Mouse (Mus musculus): Measurements from ENCODE around the gene Tmigd1. TPM values are rescaled to one million over a fixed set of nuclear protein-coding genes. Genes with fewer than 3 reads are reported as not detected.

Tmigd1 gene
- total RNA-seq (2014; rRNA removed), result not detected in 2 replicates
- polyA plus RNA-seq (2015; fragmentation: Nextera tagmentation; extraction: Ambion mirVana), result 0.13 TPM in 1 of 2 replicates, not detected in the other

DNA sequence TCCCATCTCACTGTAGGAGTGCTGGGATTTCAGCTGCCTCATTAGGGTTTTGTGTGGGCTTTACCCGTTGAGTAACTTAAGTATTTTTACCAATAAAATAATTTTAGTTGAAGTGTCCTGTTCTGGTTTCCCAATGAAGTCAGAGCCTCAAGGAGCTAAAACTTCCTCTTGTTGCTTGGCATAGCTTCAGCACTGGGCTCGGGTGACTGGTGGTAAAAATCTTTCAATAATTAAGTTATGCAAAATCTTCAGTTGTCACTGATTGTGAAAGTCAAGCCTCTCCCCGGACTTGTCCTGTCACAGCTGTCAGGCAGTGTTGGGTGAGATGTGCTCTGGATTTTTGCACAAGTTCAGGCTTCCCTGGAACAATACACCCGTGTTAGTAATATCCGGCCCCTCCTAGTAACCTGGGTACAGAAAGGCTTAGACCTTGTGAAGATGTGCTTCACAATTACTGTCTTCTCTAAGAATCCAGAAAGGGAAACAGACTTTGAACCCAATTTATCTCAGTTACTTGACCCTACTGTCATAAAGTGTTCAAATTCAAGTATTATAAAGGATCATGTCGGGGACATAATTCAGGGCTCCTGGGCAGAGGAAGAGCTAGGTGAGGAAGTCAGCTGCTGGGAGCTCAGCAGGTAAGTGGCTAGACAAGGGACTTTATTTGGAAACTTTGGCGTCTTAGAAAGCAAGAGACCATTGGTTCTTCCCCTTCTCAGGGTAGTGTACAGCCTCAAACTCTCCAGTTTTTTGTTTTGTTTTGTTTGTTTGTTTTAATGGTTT lies at the start of gene Tmigd1:
Gene Tmigd1, plus strand, starts transcription at position 581 of the 783 bp plus-strand sequence.
- ATAC-seq (no peak), DNase-seq (no peak)
- H3K4me1 ChIP-seq (ENCODE audit: insufficient read depth), result no peaks in the 10 kb centered on the region
- no peaks in the 10 kb centered on the region for H3K36me3 ChIP-seq (ENCODE audit: insufficient read depth)
- TF ChIP-seq CTCF (IDR thresholded peaks at IDR 0.05; ENCODE audit: low read depth), result no peak
- no peak within 1 kb of the TSS for H3K4me3 ChIP-seq (ENCODE audit: low read depth, low read length)
- no peaks in the 10 kb centered on the region for H3K27me3 ChIP-seq (ENCODE audit: insufficient read depth, low read length)
- WGBS, result 77% methylated on average over 7 of the region's 7 CpGs
- no peak within 1 kb of the TSS for H3K27ac ChIP-seq (ENCODE audit: low read depth, low read length)
- no peak within 1 kb of the TSS for H3K9ac ChIP-seq
- H3K9me3 ChIP-seq (ENCODE audit: low read length), result no peaks in the 10 kb centered on the region
- no peak within 1 kb of the TSS for H3K4me2 ChIP-seq (ENCODE audit: low read depth)

DNA sequence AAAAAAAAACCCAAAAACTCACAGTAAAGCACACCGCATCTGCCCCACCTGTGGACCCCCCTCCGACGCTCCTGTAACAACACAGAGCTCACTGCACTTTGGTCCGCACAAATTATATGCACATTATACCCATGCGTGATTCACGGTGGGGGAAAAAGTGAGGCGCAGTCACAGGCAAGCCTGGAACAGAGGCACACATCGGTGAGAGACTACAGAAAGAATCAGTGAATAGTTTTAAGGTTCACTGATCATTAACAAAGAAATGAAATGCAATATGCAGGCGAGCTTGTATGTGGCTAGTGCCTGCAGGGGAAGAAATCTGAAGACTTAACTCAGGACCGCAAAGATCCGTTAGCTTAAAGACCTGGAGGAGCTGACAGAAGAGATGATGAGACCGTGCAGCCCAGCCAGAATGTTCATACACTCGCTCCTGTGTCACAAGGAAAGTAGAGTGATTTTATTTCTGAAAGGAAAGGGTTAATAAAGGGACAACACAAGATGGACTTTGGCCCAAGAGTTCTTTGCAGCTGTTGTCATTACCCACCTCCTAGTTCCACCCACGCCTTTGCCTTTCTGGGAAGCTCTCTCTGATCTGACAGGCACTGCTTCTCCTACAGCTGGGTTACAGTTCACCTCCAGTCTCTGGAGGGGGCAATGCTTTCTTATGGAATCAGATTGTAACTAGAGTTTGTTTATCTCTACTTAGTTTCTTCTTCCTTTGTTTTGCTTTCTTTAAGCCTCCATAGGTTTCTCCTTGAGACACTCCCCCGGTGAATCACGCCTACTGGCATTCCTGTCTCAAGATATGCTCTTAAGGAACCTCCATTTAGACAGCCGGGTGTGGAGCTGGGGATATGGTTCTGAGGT lies 47.3 kb upstream of the Tmigd1 start:
- no peak overlapping the region for H3K27ac ChIP-seq (ENCODE audit: low read depth, low read length)
- H3K9ac ChIP-seq, result no peak overlapping the region
- 31% methylated on average over 17 of the region's 17 CpGs for WGBS
- no peak overlapping the region for H3K4me2 ChIP-seq (ENCODE audit: low read depth)
- no peak for TF ChIP-seq CTCF (IDR thresholded peaks at IDR 0.05; ENCODE audit: low read depth)
- no peaks in the 10 kb centered on the region for H3K36me3 ChIP-seq (ENCODE audit: insufficient read depth)
- ATAC-seq (no peak), DNase-seq (no peak)
- no peaks in the 10 kb centered on the region for H3K9me3 ChIP-seq (ENCODE audit: low read length)
- H3K27me3 ChIP-seq (ENCODE audit: insufficient read depth, low read length), result no peaks in the 10 kb centered on the region
- no peak overlapping the region for H3K4me3 ChIP-seq (ENCODE audit: low read depth, low read length)
- H3K4me1 ChIP-seq (ENCODE audit: insufficient read depth), result no peaks in the 10 kb centered on the region

DNA sequence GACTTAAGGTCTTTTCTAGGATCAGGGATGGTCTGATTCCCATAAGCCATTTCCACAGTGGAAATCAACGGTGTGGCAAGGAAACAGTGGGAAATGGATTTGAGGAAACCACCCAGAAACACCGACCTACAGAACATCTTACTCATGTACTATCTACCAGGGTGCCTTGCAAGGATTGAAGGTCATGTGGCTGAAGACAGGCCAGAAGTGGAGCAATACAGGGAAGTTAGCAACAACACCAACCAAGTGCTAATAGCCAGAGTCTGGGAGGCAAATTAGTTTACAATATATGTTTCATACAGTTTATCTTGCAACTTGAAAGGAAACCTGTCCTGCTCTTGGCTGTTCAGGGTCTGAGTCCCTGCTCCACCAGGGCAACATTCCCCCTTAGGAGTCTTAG lies 45.4 kb upstream of the Tmigd1 start:
- ATAC-seq (no peak), DNase-seq (no peak)
- no peaks in the 10 kb centered on the region for H3K36me3 ChIP-seq (ENCODE audit: insufficient read depth)
- H3K27ac ChIP-seq (ENCODE audit: low read depth, low read length), result no peak overlapping the region
- H3K4me3 ChIP-seq (ENCODE audit: low read depth, low read length), result no peak overlapping the region
- H3K9ac ChIP-seq, result no peak overlapping the region
- H3K27me3 ChIP-seq (ENCODE audit: insufficient read depth, low read length), result no peaks in the 10 kb centered on the region
- H3K4me1 ChIP-seq (ENCODE audit: insufficient read depth), result no peaks in the 10 kb centered on the region
- WGBS, result 94% methylated on average over 2 of the region's 2 CpGs
- no peak overlapping the region for H3K4me2 ChIP-seq (ENCODE audit: low read depth)
- no peak for TF ChIP-seq CTCF (IDR thresholded peaks at IDR 0.05; ENCODE audit: low read depth)
- no peaks in the 10 kb centered on the region for H3K9me3 ChIP-seq (ENCODE audit: low read length)

DNA sequence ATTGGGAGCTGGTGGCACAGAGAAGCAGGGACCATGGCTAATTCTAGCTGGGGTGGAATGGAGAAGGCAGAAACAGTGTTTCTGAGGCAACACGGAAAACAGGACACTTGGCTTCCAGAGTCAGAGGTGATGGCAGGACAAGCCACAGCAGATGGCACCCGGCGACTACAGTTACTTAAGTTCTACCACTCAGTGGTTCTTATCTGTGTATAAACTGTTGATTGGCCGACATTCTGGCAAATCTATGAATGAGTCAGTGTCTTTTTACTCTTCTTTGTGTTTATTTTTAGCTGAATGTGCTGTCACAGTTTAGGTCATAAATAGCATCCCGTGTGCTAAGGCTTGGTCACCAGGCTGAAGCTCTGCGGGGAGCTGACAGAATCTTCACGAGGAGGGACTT lies 44.8 kb upstream of the Tmigd1 start:
- H3K9ac ChIP-seq, result no peak overlapping the region
- H3K4me2 ChIP-seq (ENCODE audit: low read depth), result no peak overlapping the region
- H3K36me3 ChIP-seq (ENCODE audit: insufficient read depth), result no peaks in the 10 kb centered on the region
- TF ChIP-seq CTCF (IDR thresholded peaks at IDR 0.05; ENCODE audit: low read depth), result no peak
- H3K27me3 ChIP-seq (ENCODE audit: insufficient read depth, low read length), result no peaks in the 10 kb centered on the region
- ATAC-seq (no peak), DNase-seq (no peak)
- H3K27ac ChIP-seq (ENCODE audit: low read depth, low read length), result no peak overlapping the region
- H3K4me1 ChIP-seq (ENCODE audit: insufficient read depth), result no peaks in the 10 kb centered on the region
- H3K9me3 ChIP-seq (ENCODE audit: low read length), result no peaks in the 10 kb centered on the region
- WGBS, result 86% methylated on average over 7 of the region's 7 CpGs
- H3K4me3 ChIP-seq (ENCODE audit: low read depth, low read length), result no peak overlapping the region

DNA sequence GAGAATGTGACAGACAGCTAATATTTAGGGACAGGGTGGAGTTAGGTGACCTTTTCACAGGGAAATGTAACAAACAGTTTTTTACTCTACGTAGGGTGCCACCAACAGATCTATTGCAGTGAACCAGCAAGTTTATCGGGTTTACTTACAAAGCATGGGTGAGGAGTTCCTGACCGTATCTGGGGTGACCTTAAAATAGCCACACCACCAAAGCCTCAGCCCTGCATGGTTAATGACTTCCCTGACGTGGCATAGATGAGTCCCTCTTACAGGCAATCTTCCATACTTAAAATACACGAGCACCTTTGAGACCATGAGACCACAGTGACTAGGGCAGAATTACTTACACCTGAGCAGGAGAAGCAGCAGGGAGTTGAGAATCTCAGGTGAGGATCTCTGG lies 43.2 kb upstream of the Tmigd1 start:
- Histone ChIP-seq H3K27ac (ENCODE audit: low read depth, low read length) (no peak overlapping the region), H3K4me1 (ENCODE audit: insufficient read depth) (no peaks in the 10 kb centered on the region), H3K36me3 (ENCODE audit: insufficient read depth) (no peaks in the 10 kb centered on the region), H3K4me2 (ENCODE audit: low read depth) (no peak overlapping the region), H3K4me3 (ENCODE audit: low read depth, low read length) (no peak overlapping the region), H3K9me3 (ENCODE audit: low read length) (no peaks in the 10 kb centered on the region), H3K27me3 (ENCODE audit: insufficient read depth, low read length) (no peaks in the 10 kb centered on the region), H3K9ac (no peak overlapping the region)
- DNase-seq (no peak), ATAC-seq (no peak)
- 85% methylated on average over 5 of the region's 5 CpGs for WGBS
- no peak for TF ChIP-seq CTCF (IDR thresholded peaks at IDR 0.05; ENCODE audit: low read depth)

DNA sequence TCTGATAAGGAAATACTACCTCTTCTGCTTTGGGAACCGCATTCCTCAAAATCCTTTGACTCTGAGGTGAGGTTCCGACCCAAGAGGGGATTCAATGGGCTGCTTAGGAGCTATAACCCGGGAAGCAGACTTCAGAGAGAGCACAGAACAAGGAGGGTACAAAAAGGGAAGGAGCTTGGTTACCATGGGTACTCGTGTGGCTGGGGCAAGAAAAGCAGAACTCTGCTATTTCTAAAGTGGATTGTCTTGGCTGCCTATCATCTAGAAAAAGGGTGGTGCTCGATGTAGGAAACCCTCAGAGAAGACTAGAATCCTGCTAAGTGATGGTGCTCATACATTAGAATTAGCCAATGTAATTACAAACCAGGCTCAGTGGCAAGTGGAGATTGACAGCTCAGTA lies 42.7 kb upstream of the Tmigd1 start:
- Histone ChIP-seq H3K9ac (no peak overlapping the region), H3K36me3 (ENCODE audit: insufficient read depth) (no peaks in the 10 kb centered on the region), H3K9me3 (ENCODE audit: low read length) (no peaks in the 10 kb centered on the region), H3K4me2 (ENCODE audit: low read depth) (no peak overlapping the region), H3K27ac (ENCODE audit: low read depth, low read length) (no peak overlapping the region), H3K4me1 (ENCODE audit: insufficient read depth) (no peaks in the 10 kb centered on the region), H3K27me3 (ENCODE audit: insufficient read depth, low read length) (no peaks in the 10 kb centered on the region), H3K4me3 (ENCODE audit: low read depth, low read length) (no peak overlapping the region)
- TF ChIP-seq CTCF (IDR thresholded peaks at IDR 0.05; ENCODE audit: low read depth), result no peak
- no peak for ATAC-seq
- no peak for DNase-seq
- 56% methylated on average over 5 of the region's 5 CpGs for WGBS

DNA sequence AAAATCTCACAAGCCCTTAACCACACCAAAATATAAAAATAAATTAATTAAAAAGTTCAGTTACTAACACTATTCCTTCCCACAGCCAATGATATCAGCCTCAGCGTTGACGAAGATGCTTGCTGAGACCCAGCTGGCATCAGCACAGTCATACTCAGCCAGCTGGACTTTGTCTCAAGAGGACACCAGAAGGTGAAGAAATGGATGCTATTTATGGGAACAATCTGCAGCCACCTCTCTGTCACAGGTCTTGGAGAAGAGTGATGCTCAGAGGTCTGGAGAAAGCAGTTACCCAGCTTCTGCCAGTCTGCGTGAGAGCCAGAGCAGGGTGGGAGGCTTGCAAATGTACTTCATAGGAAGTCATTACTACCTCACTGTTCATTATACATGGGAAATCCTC lies 40.8 kb upstream of the Tmigd1 start:
- 93% methylated on average over 3 of the region's 3 CpGs for WGBS
- no peaks in the 10 kb centered on the region for H3K4me1 ChIP-seq (ENCODE audit: insufficient read depth)
- H3K36me3 ChIP-seq (ENCODE audit: insufficient read depth), result no peaks in the 10 kb centered on the region
- no peaks in the 10 kb centered on the region for H3K9me3 ChIP-seq (ENCODE audit: low read length)
- no peak; the same call in 1 of the 2 replicates for ATAC-seq
- no peak overlapping the region for H3K27ac ChIP-seq (ENCODE audit: low read depth, low read length)
- H3K9ac ChIP-seq, result no peak overlapping the region
- H3K4me2 ChIP-seq (ENCODE audit: low read depth), result no peak overlapping the region
- H3K27me3 ChIP-seq (ENCODE audit: insufficient read depth, low read length), result no peaks in the 10 kb centered on the region
- DNase-seq, result no peak
- H3K4me3 ChIP-seq (ENCODE audit: low read depth, low read length), result no peak overlapping the region
- no peak for TF ChIP-seq CTCF (IDR thresholded peaks at IDR 0.05; ENCODE audit: low read depth)
